Mouse (Mus musculus) liver, postnatal 0 days (tissue): ENCODE measurements around the gene 2610301B20Rik.

Source experiments
- CTCF ChIP-seq: sonication (generic); IDR thresholded peaks from 2 replicates; pipeline ENCODE4 v1.5.1; 2016; ENCODE audit warnings: antibody characterized with exemption, low read depth
- EP300 ChIP-seq: IDR thresholded peaks from 2 replicates; pipeline ENCODE4 v1.6.1; 2016; ENCODE audit warnings: antibody characterized with exemption, low read depth, mild to moderate bottlenecking

DNA sequence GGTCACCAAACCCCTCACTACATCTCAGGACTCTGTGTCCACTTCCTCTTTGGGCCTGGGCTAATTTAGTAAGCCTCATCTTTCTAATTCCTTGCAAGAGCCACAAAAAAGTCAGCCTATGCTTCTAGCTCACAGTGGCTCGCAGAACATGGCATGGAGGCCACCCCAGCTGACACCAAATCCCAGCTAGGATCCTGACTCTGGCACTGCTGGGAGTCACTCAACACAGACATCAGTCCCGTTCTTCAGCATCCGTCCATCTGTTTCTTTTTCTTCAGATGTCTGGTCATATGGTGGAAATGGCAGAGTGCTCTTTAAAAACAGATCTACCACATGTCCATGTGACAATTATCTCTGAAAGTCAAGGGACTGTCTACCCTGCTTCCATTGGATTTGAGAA lies 45.2 kb downstream of the 2610301B20Rik start:
- TF ChIP-seq CTCF = no peak
- no peak for TF ChIP-seq EP300
